Mouse (Mus musculus) right cerebral cortex, postnatal 14 days (tissue): ENCODE data around the gene C1ql2.

ENCODE experiments used
- DNase-seq: peaks from one replicate; pipeline ENCODE4 v3.0.0; 2022

C1ql2 gene

GRCm38 (mm10) chr1:120340419-120341171 lies at the start of gene C1ql2:
C1ql2 (plus strand) TSS chr1:120340582.
- DNase-seq, result peak; percentile 52

GRCm38 (mm10) chr1:120291709-120292108 lies 48.7 kb upstream of the C1ql2 start:
- no peak for DNase-seq

DNA sequence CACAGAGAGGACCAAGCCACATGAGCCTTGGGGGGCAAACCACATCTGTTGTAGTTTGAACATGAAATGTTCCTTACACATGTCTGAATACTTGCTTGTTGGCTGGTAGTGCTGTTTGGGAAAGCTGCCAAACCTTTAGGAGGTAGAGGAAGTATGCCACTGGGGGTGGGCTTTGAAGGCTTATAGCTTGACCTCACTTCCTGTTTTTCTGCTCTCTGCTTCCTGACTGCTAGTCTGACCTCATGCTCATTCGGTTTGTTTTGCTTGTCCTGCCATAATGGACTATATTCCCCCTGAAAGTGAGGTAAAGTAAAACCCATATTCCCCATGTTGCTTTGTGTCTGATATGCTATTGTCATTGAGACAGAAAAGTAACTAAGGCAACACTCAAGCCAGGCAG lies 46.6 kb upstream of the C1ql2 start:
- DNase-seq, result no peak

DNA sequence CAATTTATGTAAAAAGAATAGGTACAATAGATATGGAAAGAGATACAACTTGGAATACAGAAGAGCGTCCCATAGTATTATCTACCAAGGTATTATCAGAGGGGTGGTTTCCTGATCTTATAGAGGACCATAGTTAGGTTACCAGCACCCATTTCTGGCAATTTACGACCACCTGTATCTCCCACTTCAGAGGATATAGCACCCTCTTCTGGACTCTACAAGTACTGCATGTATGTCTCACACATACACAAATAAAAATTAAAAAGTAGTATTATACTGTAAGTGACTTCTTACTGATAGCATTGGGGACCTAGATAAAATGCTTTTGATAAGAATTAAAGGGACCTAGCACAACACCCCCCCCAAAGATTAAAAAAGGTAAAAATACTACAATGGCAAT lies 43.4 kb upstream of the C1ql2 start:
- no peak for DNase-seq

DNA sequence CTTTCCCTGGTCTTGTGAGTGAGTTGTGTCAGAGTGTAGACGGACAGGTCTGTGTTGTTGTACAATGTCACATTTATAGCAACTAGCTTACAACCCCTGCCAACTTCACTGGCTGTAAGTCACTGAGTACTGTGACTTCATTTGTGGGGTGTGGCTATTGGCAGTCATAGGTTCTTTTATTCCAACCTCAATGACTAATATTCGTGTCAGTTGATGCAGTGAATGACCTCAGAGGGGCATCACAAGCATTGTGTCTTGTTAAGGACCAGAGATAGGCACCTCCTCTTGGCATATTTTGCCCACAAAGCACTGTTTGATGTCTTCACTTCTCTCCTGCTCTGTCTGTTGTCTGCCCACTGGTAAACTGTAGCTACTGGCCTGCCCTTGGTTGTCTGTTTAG lies 34.6 kb upstream of the C1ql2 start:
- DNase-seq, result no peak

GRCm38 (mm10) chr1:120321270-120322021 lies 18.9 kb upstream of the C1ql2 start:
- no peak for DNase-seq

DNA sequence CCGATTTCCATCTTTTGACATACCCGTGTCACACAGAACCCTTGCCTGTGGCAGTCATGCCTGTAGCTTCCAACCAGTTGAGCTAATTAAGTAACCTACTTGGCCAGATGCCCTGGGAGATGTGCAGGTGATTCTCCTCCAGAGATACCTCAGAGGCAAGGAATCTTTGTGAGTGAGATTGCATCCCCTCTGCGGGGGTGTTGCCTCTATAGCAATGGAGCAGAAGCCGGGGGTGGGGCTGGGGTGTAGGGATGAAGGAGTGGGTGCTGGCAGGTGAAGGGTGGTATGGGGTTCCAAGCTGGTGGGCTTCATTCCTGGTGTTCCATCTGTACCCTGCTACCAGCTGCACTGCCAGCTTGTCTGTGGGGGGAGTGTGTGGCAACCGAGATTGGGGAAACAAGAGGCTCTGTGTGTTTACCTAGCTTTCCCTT lies 17.2 kb upstream of the C1ql2 start:
- no peak for DNase-seq

- DNase-seq, result peak; percentile 40
These were observed 12.7 kb upstream of the C1ql2 start for GRCm38 (mm10) chr1:120327714-120328113.

DNA sequence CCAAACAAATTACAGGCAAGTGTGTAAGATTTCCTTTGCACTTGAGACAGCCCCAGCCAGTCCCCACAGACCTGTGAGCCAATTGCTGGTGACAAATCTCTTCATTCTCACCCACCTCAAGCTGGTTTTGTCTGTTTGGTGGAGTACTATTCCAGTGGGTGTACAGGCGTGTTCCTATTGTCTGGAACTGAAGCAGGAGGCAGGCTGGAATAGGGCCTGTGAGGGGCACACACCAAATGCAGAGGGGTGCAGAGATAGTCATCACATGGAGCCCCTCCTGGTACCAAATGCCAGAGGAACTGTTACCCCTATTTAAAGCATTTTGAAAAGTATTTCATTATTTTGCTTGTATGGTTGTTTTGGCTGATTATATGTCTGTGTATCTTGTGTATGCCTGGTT lies 12.2 kb upstream of the C1ql2 start:
- DNase-seq, result no peak

DNA sequence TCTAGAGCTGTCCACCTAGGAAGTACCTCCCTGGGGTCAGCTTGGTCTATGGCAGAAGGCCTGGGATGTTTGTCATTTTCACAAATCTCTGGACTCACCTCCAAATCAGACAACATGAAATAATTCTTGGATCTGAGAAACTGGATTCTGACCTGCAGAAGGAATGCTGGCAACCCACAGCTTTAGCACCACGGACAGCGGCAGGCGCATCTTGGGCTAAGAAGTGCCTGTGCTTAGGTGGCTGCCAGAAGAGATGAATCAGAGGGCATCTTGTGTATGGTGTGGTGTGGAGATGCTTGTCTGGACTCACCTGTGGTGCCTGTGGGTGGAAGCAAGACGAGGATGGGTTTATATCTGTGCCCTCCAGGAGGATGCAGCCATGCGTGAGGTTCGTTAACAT lies 8.5 kb upstream of the C1ql2 start:
- DNase-seq, result no peak

- peak; percentile 19 for DNase-seq
These were observed 2.4 kb upstream of the C1ql2 start for GRCm38 (mm10) chr1:120337970-120338369.

DNA sequence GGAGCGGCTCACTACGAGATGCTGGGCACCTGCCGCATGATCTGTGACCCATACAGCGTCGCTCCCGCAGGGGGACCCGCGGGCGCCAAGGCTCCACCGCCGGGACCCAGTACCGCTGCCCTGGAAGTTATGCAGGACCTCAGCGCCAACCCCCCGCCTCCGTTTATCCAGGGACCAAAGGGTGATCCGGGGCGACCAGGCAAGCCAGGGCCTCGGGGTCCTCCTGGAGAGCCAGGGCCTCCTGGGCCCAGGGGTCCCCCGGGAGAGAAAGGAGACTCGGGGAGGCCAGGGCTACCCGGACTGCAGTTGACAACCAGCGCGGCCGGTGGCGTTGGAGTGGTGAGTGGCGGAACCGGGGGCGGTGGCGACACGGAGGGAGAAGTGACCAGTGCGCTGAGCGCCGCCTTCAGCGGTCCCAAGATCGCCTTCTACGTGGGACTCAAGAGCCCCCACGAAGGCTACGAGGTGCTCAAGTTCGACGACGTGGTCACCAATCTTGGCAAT lies 842 bp downstream of the C1ql2 start:
- no peak for DNase-seq

- DNase-seq, result no peak
These were observed 1.5 kb downstream of the C1ql2 start for GRCm38 (mm10) chr1:120341811-120342370.

DNA sequence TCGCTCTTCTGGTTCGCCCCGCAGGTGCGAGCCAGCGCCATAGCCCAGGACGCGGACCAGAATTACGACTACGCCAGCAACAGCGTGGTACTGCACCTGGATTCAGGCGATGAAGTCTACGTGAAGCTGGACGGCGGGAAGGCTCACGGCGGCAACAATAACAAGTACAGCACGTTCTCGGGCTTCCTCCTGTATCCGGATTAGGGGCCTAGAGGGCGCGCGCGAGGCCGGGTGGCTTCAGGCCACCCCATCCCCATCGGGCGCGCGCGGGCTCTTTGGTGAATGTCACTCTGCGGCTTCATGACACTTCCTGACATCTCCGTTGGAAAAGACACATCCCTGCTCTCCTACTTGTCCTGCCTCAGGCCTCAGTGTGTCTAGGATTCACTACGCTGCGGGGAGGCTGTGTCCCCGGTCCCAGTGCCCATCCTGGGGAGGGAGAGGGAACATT lies 2.0 kb downstream of the C1ql2 start:
- peak; percentile 33 for DNase-seq

- DNase-seq, result no peak
These were observed 4.6 kb downstream of the C1ql2 start for GRCm38 (mm10) chr1:120345001-120345400.

DNA sequence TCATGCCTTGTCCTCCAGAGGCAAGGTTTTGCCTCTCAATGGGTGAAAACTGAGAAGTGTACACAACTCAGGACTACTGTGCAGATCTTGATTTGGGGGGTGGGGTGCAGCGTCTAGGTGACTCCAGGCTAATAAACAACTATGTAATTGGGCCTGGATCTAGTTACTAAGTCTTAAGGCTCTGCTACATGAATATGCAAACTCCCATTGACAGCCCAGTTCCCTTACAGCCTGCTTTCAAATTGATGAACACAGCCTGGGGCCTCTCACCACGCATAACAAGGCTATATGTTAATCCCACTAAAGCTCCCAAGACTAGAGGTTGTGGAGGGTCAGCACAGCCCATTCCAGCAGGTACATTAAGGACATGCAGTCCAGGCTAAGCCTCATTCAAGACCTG lies 14.0 kb downstream of the C1ql2 start:
- no peak for DNase-seq

DNA sequence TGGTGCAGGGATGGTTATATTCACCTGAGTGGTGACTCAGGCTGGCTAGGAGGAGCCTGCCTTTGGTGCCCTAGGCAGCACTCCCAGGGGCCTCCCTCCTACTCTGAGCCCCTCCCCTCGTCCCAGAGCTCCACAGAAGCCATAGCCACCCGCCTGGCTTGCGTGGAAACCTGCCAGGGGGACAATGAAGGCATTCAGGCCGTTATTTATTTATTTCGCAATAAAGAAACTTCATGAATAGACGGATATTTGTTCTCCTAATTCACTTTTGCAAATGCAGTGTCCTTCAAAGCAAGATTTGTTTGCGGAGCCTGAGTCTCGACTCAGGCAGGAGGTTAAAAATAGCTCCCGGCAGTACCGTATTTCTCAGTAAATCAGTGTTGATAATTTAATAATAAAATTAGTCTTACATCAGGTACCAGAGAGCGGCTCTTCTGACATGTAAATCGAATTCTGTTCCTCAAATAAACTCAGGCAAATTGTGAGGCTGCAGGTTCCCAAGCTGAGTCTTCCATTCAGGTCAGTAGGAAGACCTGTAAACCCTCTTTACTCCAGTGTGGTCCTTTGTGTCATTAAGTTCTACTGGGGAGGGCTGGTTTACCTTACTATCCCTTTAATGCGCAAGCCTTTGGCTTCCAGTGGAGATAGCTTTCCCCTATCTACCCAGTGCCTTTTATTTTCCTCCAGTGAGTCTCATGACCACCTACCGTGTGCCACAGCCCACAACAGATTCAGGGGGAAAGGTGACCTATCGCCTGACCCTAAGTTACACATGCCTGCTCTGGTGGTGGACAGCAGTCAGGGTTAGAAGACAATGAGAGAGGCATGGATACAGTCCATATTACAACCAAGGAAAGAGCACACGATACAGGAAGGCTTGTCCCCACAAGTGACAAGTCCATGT lies 17.2 kb downstream of the C1ql2 start:
- peak; percentile 34 for DNase-seq

- no peak for DNase-seq
These were observed 23.3 kb downstream of the C1ql2 start for GRCm38 (mm10) chr1:120363638-120364037.

DNA sequence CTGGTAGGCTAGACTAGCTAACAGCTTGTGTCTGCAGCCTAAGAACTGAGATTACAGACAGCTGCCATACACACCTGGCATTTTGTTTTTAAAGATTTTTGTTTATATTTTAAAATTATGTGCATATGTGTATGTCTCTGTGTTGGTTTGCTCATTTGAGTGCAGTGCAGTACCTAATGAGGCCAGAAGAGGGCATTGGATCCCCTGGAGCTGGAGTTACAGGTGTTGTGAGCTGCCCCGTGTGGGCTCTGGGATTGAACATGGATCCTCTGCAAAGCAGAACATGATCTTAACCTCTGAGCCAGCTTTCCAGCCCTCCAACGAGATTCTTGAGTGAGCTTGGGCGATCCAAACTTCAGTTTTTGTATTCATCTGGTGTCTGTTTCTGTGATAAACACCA lies 27.8 kb downstream of the C1ql2 start:
- no peak for DNase-seq

GRCm38 (mm10) chr1:120374131-120374530 lies 33.7 kb downstream of the C1ql2 start:
- DNase-seq, result no peak

- no peak for DNase-seq
These were observed 34.5 kb downstream of the C1ql2 start for GRCm38 (mm10) chr1:120374832-120375231.

- DNase-seq, result no peak
These were observed 44.7 kb downstream of the C1ql2 start for GRCm38 (mm10) chr1:120385029-120385571.
